Mouse (Mus musculus): Measurements from ENCODE around the gene 4833420G17Rik.
"Not testable (repeated sequence)": the region's sequence is repeated elsewhere in the genome, so short reads cannot be mapped to it uniquely, and the experiment has no call there.

DNA sequence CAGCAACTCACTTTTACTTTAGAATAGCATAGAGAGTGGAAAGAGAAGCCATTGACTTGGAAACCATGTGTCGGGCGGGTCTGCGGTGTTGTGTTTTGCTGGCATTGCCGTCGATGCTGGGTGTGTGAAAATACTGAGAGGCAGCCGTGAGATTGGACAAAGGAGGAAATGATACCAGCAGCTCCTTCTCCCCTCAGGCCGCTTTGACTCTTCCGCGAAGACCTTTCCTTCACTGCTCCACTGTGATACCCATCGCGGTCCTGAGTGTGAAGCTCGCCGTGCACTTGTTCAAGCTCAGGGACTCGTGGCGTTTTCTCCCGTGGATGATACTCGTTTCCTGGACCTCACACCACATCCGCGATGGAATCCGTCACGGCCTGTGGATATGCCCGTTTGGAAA is 32.4 kb downstream of the 4833420G17Rik start:
- TF ChIP-seq JUN (IDR thresholded peaks at IDR 0.05; ENCODE audit: insufficient read depth, low read depth, low read length); CTCF (conservative IDR thresholded peaks at IDR 0.05 in 1 of 2, IDR thresholded peaks at IDR 0.05 in 1 of 2; ENCODE audit: low read depth in 2 of 2, low read length in 2 of 2); RAD21 (IDR thresholded peaks at IDR 0.05; ENCODE audit: low read depth, low read length); POLR2A (IDR thresholded peaks at IDR 0.05; ENCODE audit: low read depth, low read length); USF1 (IDR thresholded peaks at IDR 0.05; ENCODE audit: low read depth, low read length); KAT2A (IDR thresholded peaks at IDR 0.05; ENCODE audit: insufficient replicate concordance, low read length): not testable (repeated sequence)
